Mouse (Mus musculus): ENCODE results near the gene Ogdhl. TPM values are rescaled to one million over a fixed set of nuclear protein-coding genes. Genes with fewer than 3 reads are reported as not detected.
"Not testable (repeated sequence)": the region's sequence is repeated elsewhere in the genome, so short reads cannot be mapped to it uniquely, and the experiment has no call there.

The Ogdhl gene
- polyA plus RNA-seq, 1 experiment, result 0.40 TPM

DNA sequence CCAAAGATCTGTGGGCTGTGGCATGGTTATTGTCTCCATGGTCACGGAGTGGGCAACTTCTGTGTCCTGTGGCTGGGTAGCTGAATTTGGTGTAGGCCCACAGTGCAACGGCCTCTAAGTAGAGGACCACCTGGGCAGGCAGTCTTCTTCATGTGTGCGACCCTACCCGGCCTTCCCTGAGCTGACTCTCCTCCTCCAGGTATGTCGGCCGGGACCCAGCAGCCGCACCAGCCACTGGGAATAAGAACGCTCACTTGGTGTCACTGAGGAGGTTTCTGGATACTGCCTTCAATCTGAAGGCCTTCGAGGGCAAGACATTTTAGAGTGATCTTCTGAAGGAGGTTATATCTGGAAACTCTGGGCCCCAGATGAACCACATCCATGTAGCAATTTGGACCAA, 25.5 kb downstream of the Ogdhl start:
- Histone ChIP-seq H3K4me1 (ENCODE audit: control insufficient read depth, insufficient read depth, insufficient read length, low read length) (no peaks in the 10 kb centered on the region), H3K27ac (replicated peaks; ENCODE audit: low read depth, low read length) (no peak overlapping the region), H3K4me3 (ENCODE audit: insufficient read depth, low read depth, low read length) (no peak overlapping the region)

DNA sequence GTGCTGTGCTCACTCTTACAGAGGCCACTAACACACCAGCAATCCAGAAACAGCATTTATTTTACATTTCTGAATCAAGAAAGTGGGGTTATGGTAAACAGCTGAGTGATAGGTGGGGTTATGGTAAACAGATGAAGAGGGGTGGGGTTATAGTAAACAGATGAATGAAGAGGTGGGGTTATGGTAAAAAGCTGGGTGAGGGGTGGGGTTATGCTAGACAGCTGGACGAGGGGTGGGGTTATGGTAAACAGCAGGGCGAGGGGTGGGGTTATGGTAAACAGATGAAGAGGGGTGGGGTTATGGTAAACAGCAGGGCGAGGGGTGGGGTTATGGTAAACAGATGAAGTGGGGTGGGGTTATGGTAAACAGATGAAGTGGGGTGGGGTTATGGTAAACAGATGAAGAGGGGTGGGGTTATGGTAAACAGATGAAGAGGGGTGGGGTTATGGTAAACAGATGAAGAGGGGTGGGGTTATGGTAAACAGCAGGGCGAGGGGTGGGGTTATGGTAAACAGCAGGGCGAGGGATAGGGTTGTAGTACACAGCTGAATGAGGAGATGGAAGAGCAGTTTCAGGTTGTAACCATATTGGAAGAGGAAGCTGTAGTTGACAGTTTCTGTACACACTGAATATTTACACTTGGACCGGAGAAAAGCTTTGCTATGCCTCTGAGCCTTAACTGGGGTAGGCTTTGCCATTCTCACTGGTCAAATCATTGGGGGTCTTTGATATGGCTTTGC, 29.5 kb downstream of the Ogdhl start:
- not testable (repeated sequence) for H3K27ac ChIP-seq (replicated peaks; ENCODE audit: low read depth, low read length); H3K4me1 ChIP-seq (ENCODE audit: control insufficient read depth, insufficient read depth, insufficient read length, low read length); H3K4me3 ChIP-seq (ENCODE audit: insufficient read depth, low read depth, low read length)

DNA sequence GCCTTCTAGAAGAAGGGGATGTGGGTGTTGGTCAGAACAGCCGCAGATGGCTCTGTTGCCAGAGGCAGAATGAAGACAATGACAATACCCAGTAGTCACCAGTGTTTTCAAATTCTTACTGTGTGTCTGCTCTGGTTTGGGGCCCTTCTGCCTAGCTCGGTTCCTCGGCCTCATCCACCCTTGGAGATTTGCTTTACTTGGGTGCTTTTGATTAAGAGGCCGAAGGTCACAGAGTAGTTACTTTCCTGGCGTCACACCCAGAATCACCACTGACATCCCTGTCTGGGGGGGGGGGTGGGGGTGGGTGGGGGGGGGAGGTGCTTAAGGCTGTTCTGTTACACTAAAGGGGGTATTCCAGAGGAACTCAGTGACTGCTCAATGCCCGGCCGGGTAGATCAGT, 42.5 kb downstream of the Ogdhl start:
- Histone ChIP-seq H3K4me1 (ENCODE audit: control insufficient read depth, insufficient read depth, insufficient read length, low read length) (no peaks in the 10 kb centered on the region), H3K27ac (replicated peaks; ENCODE audit: low read depth, low read length) (no peak overlapping the region), H3K4me3 (ENCODE audit: insufficient read depth, low read depth, low read length) (no peak overlapping the region)

DNA sequence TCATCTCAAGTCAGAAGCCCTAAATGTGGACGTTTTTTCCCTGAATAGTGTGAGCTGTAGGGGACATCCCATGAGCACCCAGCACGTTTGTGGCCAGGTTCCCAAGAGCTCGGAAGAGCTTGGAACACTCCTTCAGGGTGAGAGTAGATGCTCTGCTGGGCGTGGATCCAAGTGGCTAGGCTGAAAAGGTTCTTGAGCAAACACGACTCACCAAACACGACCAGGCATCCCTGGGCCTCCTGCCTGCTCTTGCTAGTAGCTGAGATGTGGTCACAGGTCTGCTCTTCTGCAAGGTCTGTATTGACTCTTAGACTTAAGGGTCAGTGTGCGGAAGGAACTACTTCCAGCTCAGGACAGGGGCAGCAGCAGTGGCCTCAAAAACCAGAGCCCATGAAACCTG, 47.9 kb downstream of the Ogdhl start:
- Histone ChIP-seq H3K4me1 (ENCODE audit: control insufficient read depth, insufficient read depth, insufficient read length, low read length) (no peaks in the 10 kb centered on the region), H3K27ac (replicated peaks; ENCODE audit: low read depth, low read length) (no peak overlapping the region)

DNA sequence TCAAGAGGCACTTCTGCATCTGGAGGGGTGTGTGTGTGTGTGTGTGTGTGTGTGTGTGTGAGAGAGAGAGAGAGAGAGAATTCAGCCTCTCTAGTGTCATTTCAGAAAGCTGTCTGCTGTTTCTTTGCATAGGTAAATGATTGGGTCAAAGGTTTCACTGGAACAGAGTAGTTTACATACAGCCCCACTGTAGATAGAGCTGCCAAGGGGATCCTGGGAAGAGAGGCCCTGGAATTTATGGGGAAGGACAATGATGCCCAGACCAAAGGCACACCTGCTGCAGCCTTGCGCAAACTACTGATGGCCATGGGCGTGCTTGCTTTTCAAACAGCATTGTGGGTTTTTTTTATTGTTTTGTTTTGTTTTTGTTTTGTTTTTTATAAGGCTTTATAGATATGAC, 50.7 kb downstream of the Ogdhl start:
- no peak overlapping the region for H3K27ac ChIP-seq (replicated peaks; ENCODE audit: low read depth, low read length)
- no peak overlapping the region for H3K4me3 ChIP-seq (ENCODE audit: insufficient read depth, low read depth, low read length)
- H3K4me1 ChIP-seq (ENCODE audit: control insufficient read depth, insufficient read depth, insufficient read length, low read length), result no peaks in the 10 kb centered on the region

More for the DNA sequence above, 47.9 kb downstream of the Ogdhl start:
- H3K4me3 ChIP-seq (ENCODE audit: insufficient read depth, low read depth, low read length), result no peak overlapping the region

DNA sequence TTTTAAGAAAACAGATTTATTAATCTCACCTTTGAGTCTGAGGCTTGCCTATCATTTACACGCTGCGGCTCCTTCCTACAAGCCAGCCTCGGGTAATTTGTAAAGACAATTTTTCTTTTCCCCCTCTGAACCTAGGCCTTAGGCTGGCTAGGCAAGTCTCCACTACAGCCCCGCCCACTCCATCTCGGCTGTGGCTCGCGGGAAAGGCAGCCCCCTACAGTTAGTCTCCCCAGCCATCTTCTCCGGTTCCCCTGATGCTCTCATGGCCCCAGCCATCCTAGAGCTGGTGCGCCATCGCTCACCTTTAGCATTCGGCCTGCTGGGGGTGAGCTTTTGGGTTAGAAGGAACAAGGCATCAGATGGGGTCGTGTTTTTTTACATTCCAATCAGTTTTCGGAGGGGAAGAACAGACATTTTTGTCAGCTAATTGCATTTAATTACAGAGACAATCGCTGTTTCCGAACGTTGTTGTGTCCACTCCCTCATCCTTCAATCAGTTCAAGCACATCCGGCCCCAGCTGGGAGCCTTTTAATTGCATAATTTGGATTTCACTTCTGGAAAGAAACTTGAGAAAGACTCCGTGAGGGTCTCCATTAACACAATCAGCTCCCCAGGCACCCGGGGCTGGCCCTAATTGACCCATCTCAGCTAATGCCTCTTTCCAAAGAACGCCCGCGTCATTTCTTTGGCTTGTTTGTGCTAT, 57.7 kb downstream of the Ogdhl start:
- Histone ChIP-seq H3K27ac (replicated peaks; ENCODE audit: low read depth, low read length) (no peak overlapping the region), H3K4me1 (ENCODE audit: control insufficient read depth, insufficient read depth, insufficient read length, low read length) (no peaks in the 10 kb centered on the region), H3K4me3 (ENCODE audit: insufficient read depth, low read depth, low read length) (no peak overlapping the region)

DNA sequence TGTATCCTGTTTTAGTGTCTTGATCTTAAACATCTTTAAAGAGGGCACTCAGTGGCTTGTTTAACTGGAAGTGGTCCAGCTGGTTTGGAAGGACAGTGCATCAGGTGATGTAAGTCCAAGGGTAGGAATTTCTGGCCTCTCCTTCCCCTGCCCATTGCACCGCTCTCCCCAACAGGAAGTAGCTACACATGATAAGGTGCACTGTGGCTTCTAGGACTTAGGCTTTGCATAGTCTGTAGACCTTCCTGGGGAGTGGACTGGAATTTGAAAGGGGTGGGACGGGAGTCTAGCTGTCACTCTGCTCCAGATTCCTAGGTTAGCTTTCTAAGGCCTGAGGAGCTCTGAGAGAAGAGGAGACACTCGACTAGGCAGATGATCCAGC, 58.3 kb downstream of the Ogdhl start:
- no peaks in the 10 kb centered on the region for H3K4me1 ChIP-seq (ENCODE audit: control insufficient read depth, insufficient read depth, insufficient read length, low read length)
- no peak overlapping the region for H3K4me3 ChIP-seq (ENCODE audit: insufficient read depth, low read depth, low read length)
- H3K27ac ChIP-seq (replicated peaks; ENCODE audit: low read depth, low read length), result no peak overlapping the region

DNA sequence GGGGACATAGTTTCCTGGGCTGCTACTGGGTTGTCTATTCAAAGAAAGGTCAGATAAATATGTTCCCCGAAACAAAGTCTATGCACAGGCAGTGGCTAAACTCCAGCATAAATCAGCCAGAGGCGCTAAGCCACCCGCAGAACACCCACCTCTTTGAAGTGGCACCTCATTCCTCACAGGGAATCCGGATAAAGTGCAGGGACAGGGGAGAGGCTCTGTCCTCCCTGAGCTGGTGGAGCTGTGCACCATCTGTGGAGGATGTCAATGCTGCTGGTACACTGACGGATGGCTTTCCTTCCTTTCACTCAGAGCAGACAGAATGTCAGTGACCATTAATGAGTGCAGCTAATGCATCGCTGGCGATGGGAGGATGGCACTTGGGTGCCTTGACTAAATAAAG, 59.2 kb downstream of the Ogdhl start:
- no peak overlapping the region for H3K27ac ChIP-seq (replicated peaks; ENCODE audit: low read depth, low read length)
- H3K4me3 ChIP-seq (ENCODE audit: insufficient read depth, low read depth, low read length), result no peak overlapping the region
- H3K4me1 ChIP-seq (ENCODE audit: control insufficient read depth, insufficient read depth, insufficient read length, low read length), result no peaks in the 10 kb centered on the region

DNA sequence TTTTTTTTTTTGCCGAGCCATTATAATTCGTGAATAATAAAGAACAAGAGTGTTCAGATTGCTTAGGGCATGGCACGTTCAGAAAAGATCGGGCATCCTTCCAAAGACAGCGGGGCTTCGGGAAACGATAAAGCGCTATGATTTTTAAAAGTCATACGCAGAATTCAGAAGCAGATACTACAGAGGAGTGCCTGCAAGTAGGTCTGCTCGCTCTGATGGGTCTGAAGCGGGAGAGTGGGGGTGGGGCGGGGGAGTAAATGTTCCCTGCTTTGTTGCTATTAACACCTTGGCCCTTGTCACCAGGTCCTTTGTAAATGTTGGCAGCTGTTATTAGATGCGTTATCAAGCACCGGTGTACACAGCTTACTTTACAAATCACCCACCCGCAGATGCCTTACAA, 59.8 kb downstream of the Ogdhl start:
- Histone ChIP-seq H3K4me3 (ENCODE audit: insufficient read depth, low read depth, low read length) (no peak overlapping the region), H3K27ac (replicated peaks; ENCODE audit: low read depth, low read length) (no peak overlapping the region), H3K4me1 (ENCODE audit: control insufficient read depth, insufficient read depth, insufficient read length, low read length) (no peaks in the 10 kb centered on the region)

DNA sequence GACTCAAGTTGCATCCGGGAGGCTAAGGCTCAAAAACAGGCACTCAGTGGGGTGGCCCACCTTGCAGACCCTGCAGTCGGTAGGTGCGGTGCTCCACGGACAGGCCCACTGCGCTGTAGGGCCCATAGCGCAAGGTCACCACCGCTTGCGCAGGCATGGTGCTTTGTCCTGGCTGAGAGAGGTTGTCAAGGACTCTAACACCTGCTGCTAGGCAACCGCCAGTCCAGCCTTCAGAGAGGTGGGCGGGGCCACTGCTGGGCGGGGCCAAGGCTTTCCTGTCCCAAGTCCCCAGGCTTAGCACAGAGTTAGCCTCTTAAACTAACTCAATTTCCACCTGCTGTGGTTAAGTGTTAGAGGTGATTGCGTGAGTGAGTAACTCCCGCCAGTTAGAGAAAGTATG, 66.4 kb downstream of the Ogdhl start, which contains the start of gene 1700024G13Rik:
1700024G13Rik (minus strand) TSS at position 196 of the 400 bp plus-strand sequence.
- Histone ChIP-seq H3K4me1 (ENCODE audit: control insufficient read depth, insufficient read depth, insufficient read length, low read length) (no peaks in the 10 kb centered on the region), H3K4me3 (ENCODE audit: insufficient read depth, low read depth, low read length) (no peak within 1 kb of the TSS), H3K27ac (replicated peaks; ENCODE audit: low read depth, low read length) (no peak within 1 kb of the TSS)

Other genes starting within 250 kb of the Ogdhl start
- gene Oxnad1, start 236.6 kb upstream of the Ogdhl start, polyA plus RNA-seq (2012; ENCODE audit: insufficient read depth, insufficient read length, missing spikeins), result 88.6 and 102 TPM in 2 replicates
- gene Dph3, start 236.3 kb upstream of the Ogdhl start, polyA plus RNA-seq (2012; ENCODE audit: insufficient read depth, insufficient read length, missing spikeins), result 87.7 and 128 TPM in 2 replicates
- not detected in 2 replicates for gene Msmb, start 180.0 kb upstream of the Ogdhl start, polyA plus RNA-seq (2012; ENCODE audit: insufficient read depth, insufficient read length, missing spikeins)
- 117 and 123 TPM in 2 replicates for gene Ncoa4, start 162.2 kb upstream of the Ogdhl start, polyA plus RNA-seq (2012; ENCODE audit: insufficient read depth, insufficient read length, missing spikeins)
- 326 TPM in 2 replicates for gene Timm23, start 120.1 kb upstream of the Ogdhl start, polyA plus RNA-seq (2012; ENCODE audit: insufficient read depth, insufficient read length, missing spikeins)
- gene Parg, start 120.1 kb upstream of the Ogdhl start, polyA plus RNA-seq (2012; ENCODE audit: insufficient read depth, insufficient read length, missing spikeins), result 14.4 and 20.3 TPM in 2 replicates
- not detected in 2 replicates for gene 1700024G13Rik, start 66.4 kb downstream of the Ogdhl start, polyA plus RNA-seq (2012; ENCODE audit: insufficient read depth, insufficient read length, missing spikeins)
- gene Slc18a3, start 142.8 kb downstream of the Ogdhl start, polyA plus RNA-seq (2012; ENCODE audit: insufficient read depth, insufficient read length, missing spikeins), result not detected in 2 replicates
- gene Chat, start 144.0 kb downstream of the Ogdhl start, polyA plus RNA-seq (2012; ENCODE audit: insufficient read depth, insufficient read length, missing spikeins), result not detected in 2 replicates
- 1.5 and 3.7 TPM in 2 replicates for gene Ercc6, start 191.5 kb downstream of the Ogdhl start, polyA plus RNA-seq (2012; ENCODE audit: insufficient read depth, insufficient read length, missing spikeins)